Mouse (Mus musculus): Measurements from ENCODE around the gene Fam71f1. TPM values are rescaled to one million over a fixed set of nuclear protein-coding genes. Genes with fewer than 3 reads are reported as not detected.

Fam71f1 gene
- polyA plus RNA-seq, 1 experiment from 2014 or later, result not detected

DNA sequence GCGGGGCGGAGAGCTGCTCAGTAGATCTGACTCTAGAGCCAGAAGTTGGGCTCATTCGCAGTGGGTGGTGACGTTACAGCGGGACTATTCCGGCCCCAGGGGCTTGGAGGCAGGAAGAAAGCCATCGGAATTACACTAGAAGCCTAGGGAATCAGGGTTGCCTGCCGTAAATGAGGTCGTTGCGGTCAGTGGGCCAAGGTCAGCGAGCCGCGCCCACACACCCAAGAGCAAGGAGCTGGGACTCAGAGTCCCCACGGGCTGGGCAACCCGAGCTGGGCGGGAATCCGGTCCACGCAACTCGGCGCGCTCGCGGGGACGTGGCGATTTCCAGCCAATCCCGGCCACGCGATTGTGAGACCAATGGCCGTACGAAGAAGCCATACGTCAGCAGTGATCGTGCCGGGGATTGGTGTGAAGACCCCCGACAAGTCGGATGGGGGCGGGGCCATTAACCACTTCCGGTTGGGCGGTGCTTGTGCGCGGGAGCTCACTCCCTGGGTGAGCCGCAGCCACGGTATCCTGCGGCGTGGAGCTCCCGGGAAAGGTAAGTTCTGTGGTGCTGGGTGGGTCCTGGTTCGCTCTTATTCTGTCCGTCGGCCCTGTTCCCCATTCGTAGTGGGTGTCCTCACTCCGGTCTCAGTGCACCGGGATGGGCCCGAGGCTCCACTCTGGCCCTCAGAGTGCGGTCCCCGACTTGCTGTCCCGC is 28.9 kb downstream of the Fam71f1 start, which contains the start of gene Calu:
Calu (plus strand) TSS at position 405 of the 706 bp plus-strand sequence.
- Histone ChIP-seq H3K4me3 (ENCODE audit: low read depth, low read length) (peak within 1 kb of the TSS; percentile 88), H3K36me3 (ENCODE audit: control insufficient read depth, insufficient read depth, low read length) (no peaks in the 10 kb centered on the region), H3K9ac (ENCODE audit: low read depth, low read length) (peak within 1 kb of the TSS; percentile 88), H3K4me1 (replicated peaks; ENCODE audit: control insufficient read depth, insufficient read depth, low read length) (no peaks in the 10 kb centered on the region), H3K9me3 (ENCODE audit: control insufficient read depth, low read length) (no peaks in the 10 kb centered on the region), H3K4me2 (replicated peaks; ENCODE audit: low read depth, low read length) (peak within 1 kb of the TSS; percentile 67), H3K27ac (ENCODE audit: low read depth, low read length) (peak within 1 kb of the TSS; percentile 3), H3K27me3 (ENCODE audit: control insufficient read depth, insufficient read depth, low read length) (no peaks in the 10 kb centered on the region)
- ATAC-seq (ENCODE audit: low FRiP score) (peak; percentile 100), DNase-seq (ENCODE audit: low spot score) (peak; percentile 99)
- WGBS, result 0% methylated on average over 55 of the region's 55 CpGs

DNA sequence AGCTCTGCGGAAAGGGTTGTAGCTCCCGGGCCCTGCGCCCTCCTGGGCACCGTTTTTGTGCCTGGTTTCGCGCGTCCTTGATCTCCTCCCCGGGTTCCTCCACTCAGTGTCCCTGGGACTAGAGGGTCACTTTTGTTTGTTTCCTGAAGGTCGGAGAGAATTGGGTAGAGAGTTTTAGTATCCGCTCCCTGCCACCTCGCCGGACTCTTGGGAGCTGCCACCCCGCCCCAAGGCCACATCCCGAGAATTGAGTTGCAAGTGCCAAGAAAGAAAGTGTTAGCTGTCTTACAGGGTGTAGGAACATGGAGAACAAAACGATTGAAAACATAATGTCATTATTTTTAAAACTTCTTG is 29.4 kb downstream of the Fam71f1 start:
- Histone ChIP-seq H3K27ac (ENCODE audit: low read depth, low read length) (no peak overlapping the region; the same call in 1 of the 2 replicates), H3K4me1 (replicated peaks; ENCODE audit: control insufficient read depth, insufficient read depth, low read length) (no peaks in the 10 kb centered on the region), H3K9ac (ENCODE audit: low read depth, low read length) (peak overlapping the region; percentile 88), H3K36me3 (ENCODE audit: control insufficient read depth, insufficient read depth, low read length) (no peaks in the 10 kb centered on the region), H3K4me3 (ENCODE audit: low read depth, low read length) (peak overlapping the region; percentile 88), H3K27me3 (ENCODE audit: control insufficient read depth, insufficient read depth, low read length) (no peaks in the 10 kb centered on the region), H3K9me3 (ENCODE audit: control insufficient read depth, low read length) (no peaks in the 10 kb centered on the region), H3K4me2 (replicated peaks; ENCODE audit: low read depth, low read length) (peak overlapping the region; percentile 67)
- ATAC-seq (ENCODE audit: low FRiP score) (peak; percentile 20; the same call in 1 of the 2 replicates), DNase-seq (ENCODE audit: low spot score) (no peak)
- WGBS, result 0% methylated on average over 15 of the region's 15 CpGs

DNA sequence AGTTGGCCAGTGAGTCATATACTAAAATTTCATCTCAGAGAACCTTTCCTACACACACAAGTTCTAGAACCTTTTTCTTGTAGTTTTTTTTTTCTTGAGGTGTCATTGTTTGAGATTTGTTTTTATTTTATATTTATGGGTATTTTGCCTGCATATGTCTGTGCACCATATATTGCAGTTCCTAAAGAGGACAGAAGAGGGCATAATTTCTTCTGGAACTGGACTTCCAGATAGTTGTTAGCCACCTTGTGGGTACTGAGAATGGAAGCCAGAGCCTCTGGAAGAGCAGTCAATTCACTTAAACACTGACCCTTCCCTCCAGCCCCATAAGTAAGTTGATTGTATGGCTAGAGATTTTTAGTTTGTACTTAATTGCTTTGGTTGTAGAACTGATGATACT is 32.7 kb downstream of the Fam71f1 start:
- no peak for ATAC-seq (ENCODE audit: low FRiP score)
- no peak overlapping the region for H3K9ac ChIP-seq (ENCODE audit: low read depth, low read length)
- no peaks in the 10 kb centered on the region for H3K36me3 ChIP-seq (ENCODE audit: control insufficient read depth, insufficient read depth, low read length)
- peak; percentile 29 for DNase-seq (ENCODE audit: low spot score)
- H3K27me3 ChIP-seq (ENCODE audit: control insufficient read depth, insufficient read depth, low read length), result no peaks in the 10 kb centered on the region
- H3K4me2 ChIP-seq (replicated peaks; ENCODE audit: low read depth, low read length), result no peak overlapping the region
- H3K27ac ChIP-seq (ENCODE audit: low read depth, low read length), result no peak overlapping the region
- H3K9me3 ChIP-seq (ENCODE audit: control insufficient read depth, low read length), result no peaks in the 10 kb centered on the region
- H3K4me3 ChIP-seq (ENCODE audit: low read depth, low read length), result no peak overlapping the region
- H3K4me1 ChIP-seq (replicated peaks; ENCODE audit: control insufficient read depth, insufficient read depth, low read length), result no peaks in the 10 kb centered on the region

DNA sequence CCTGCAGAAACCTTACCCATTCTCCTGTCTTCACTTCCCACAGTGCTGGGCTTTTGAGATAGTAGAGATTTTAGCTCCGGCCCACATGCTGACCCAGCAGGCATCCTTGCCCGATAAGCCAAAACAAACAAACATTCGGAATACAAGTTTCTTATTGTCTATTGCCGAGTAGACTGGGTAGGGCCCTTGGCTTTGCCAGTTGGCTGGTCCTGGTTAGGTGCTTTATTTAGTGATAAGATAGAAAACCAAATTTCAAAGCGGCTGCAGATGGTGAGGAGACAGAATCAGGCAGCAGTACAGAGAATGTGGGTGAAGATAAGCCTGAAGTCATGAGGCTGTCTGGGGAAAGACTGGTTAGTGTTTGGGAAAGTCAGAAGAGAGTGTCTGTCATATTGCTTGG is 33.9 kb downstream of the Fam71f1 start:
- ATAC-seq (ENCODE audit: low FRiP score) (no peak), DNase-seq (ENCODE audit: low spot score) (no peak)
- WGBS, result 49% methylated on average over 5 of the region's 5 CpGs
- Histone ChIP-seq H3K4me2 (replicated peaks; ENCODE audit: low read depth, low read length) (no peak overlapping the region), H3K27ac (ENCODE audit: low read depth, low read length) (no peak overlapping the region), H3K9me3 (ENCODE audit: control insufficient read depth, low read length) (no peaks in the 10 kb centered on the region), H3K27me3 (ENCODE audit: control insufficient read depth, insufficient read depth, low read length) (no peaks in the 10 kb centered on the region), H3K4me3 (ENCODE audit: low read depth, low read length) (no peak overlapping the region), H3K9ac (ENCODE audit: low read depth, low read length) (no peak overlapping the region), H3K36me3 (ENCODE audit: control insufficient read depth, insufficient read depth, low read length) (0 out of 2 replicates have a peak, but pooled peaks cover 3% of the 10 kb centered on the region), H3K4me1 (replicated peaks; ENCODE audit: control insufficient read depth, insufficient read depth, low read length) (no peaks in the 10 kb centered on the region)

DNA sequence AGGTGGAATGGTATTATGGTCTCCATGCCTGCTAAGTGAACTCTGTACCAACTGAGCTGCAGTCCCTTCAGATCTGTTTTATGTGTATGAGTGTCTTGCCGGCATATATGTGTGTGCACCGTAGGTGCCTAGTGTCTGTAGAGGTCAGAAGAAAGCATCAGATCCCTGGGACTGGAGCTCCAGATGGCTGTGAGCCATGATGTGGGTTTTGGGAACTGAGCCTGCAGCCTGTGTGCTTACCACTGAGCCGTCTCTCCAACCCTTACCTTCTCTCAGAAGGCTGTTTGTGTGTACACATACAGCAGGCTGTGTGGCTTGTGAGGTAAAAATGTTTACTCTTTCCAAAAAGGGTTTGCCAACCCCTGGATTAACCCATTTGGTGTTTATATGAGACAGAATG is 40.4 kb downstream of the Fam71f1 start:
- Histone ChIP-seq H3K4me1 (replicated peaks; ENCODE audit: control insufficient read depth, insufficient read depth, low read length) (no peaks in the 10 kb centered on the region), H3K27me3 (ENCODE audit: control insufficient read depth, insufficient read depth, low read length) (no peaks in the 10 kb centered on the region), H3K27ac (ENCODE audit: low read depth, low read length) (no peak overlapping the region), H3K4me2 (replicated peaks; ENCODE audit: low read depth, low read length) (no peak overlapping the region), H3K4me3 (ENCODE audit: low read depth, low read length) (no peak overlapping the region), H3K9me3 (ENCODE audit: control insufficient read depth, low read length) (no peaks in the 10 kb centered on the region), H3K36me3 (ENCODE audit: control insufficient read depth, insufficient read depth, low read length) (0 out of 2 replicates have a peak, but pooled peaks cover 3% of the 10 kb centered on the region), H3K9ac (ENCODE audit: low read depth, low read length) (no peak overlapping the region)
- WGBS, result 93% methylated on average over 3 of the region's 3 CpGs
- DNase-seq (ENCODE audit: low spot score) (no peak), ATAC-seq (ENCODE audit: low FRiP score) (no peak)

DNA sequence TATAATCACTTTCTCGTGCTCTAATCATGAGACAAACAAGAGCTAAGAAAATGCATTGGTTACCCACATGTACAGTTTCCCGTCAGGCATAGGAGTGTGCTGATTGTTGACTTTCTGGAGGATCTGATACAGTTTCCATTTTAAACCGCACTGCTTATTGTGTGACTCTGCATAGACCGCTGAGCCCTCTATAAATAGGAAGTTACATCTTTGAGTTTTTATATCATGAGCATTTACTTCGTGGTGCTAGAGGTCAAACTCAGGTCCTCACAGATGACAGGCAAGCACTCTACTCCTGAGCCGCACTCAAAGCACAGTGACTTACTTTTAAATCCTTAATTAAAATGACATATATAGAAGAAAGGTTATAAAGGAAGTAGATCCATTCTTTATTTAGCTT is 41.3 kb downstream of the Fam71f1 start:
- no peaks in the 10 kb centered on the region for H3K27me3 ChIP-seq (ENCODE audit: control insufficient read depth, insufficient read depth, low read length)
- ATAC-seq (ENCODE audit: low FRiP score) (no peak), DNase-seq (ENCODE audit: low spot score) (no peak)
- H3K4me1 ChIP-seq (replicated peaks; ENCODE audit: control insufficient read depth, insufficient read depth, low read length), result no peaks in the 10 kb centered on the region
- H3K27ac ChIP-seq (ENCODE audit: low read depth, low read length), result no peak overlapping the region
- no peak overlapping the region for H3K9ac ChIP-seq (ENCODE audit: low read depth, low read length)
- 0 out of 2 replicates have a peak, but pooled peaks cover 3% of the 10 kb centered on the region for H3K36me3 ChIP-seq (ENCODE audit: control insufficient read depth, insufficient read depth, low read length)
- 93% methylated on average over 6 of the region's 6 CpGs for WGBS
- H3K4me2 ChIP-seq (replicated peaks; ENCODE audit: low read depth, low read length), result no peak overlapping the region
- H3K9me3 ChIP-seq (ENCODE audit: control insufficient read depth, low read length), result no peaks in the 10 kb centered on the region
- H3K4me3 ChIP-seq (ENCODE audit: low read depth, low read length), result no peak overlapping the region

GRCm38 (mm10) chr6:29362246-29363128 is 43.5 kb downstream of the Fam71f1 start:
- Histone ChIP-seq H3K9me3 (ENCODE audit: control insufficient read depth, low read length) (no peaks in the 10 kb centered on the region), H3K36me3 (ENCODE audit: control insufficient read depth, insufficient read depth, low read length) (peaks cover 1% of the 10 kb centered on the region; the same call in 1 of the 2 replicates), H3K27ac (ENCODE audit: low read depth, low read length) (no peak overlapping the region), H3K27me3 (ENCODE audit: control insufficient read depth, insufficient read depth, low read length) (no peaks in the 10 kb centered on the region), H3K4me2 (replicated peaks; ENCODE audit: low read depth, low read length) (no peak overlapping the region), H3K9ac (ENCODE audit: low read depth, low read length) (no peak overlapping the region), H3K4me3 (ENCODE audit: low read depth, low read length) (no peak overlapping the region), H3K4me1 (replicated peaks; ENCODE audit: control insufficient read depth, insufficient read depth, low read length) (no peaks in the 10 kb centered on the region)
- ATAC-seq (ENCODE audit: low FRiP score) (no peak), DNase-seq (ENCODE audit: low spot score) (no peak)
- 69% methylated on average over 7 of the region's 7 CpGs for WGBS

DNA sequence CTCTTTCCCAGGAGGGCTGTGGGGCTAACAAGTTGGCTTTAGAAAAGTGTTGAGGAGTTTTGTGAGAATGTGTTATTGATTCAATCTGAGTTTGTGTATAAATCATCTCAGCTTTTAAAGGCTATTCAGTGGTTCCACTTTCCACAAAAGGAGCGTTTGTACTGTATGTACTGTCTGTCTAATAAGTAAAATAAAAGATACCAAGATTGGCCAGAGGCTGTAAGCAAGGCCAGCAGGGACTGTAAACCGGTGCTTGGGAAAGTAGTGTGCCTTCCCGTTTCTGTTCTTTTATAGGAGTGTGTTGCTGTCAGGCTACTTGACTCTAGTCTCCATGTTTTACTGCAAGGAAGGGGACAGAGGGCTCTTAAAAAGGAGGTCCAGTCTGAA is 44.2 kb downstream of the Fam71f1 start:
- H3K4me2 ChIP-seq (replicated peaks; ENCODE audit: low read depth, low read length), result no peak overlapping the region
- H3K4me3 ChIP-seq (ENCODE audit: low read depth, low read length), result no peak overlapping the region
- no peaks in the 10 kb centered on the region; the same call in 1 of the 2 replicates for H3K36me3 ChIP-seq (ENCODE audit: control insufficient read depth, insufficient read depth, low read length)
- H3K4me1 ChIP-seq (replicated peaks; ENCODE audit: control insufficient read depth, insufficient read depth, low read length), result no peaks in the 10 kb centered on the region
- 87% methylated on average over 3 of the region's 3 CpGs for WGBS
- ATAC-seq (ENCODE audit: low FRiP score), result no peak
- no peak overlapping the region for H3K9ac ChIP-seq (ENCODE audit: low read depth, low read length)
- no peak for DNase-seq (ENCODE audit: low spot score)
- H3K9me3 ChIP-seq (ENCODE audit: control insufficient read depth, low read length), result no peaks in the 10 kb centered on the region
- H3K27me3 ChIP-seq (ENCODE audit: control insufficient read depth, insufficient read depth, low read length), result no peaks in the 10 kb centered on the region
- H3K27ac ChIP-seq (ENCODE audit: low read depth, low read length), result no peak overlapping the region

Data from hindbrain, embryonic 11.5 days (tissue).